Mouse (Mus musculus) forebrain, embryonic 12.5 days (tissue): ENCODE results near the gene Gm9045. TPM values are rescaled to one million over a fixed set of nuclear protein-coding genes. Genes with fewer than 3 reads are reported as not detected.

Source experiments
- polyA plus RNA-seq: library from polyadenylated mRNA; unstranded; fragments of >200 nt; fragmentation: Nextera tagmentation; extraction: Ambion mirVana; gene quantifications from 2 replicates; pipeline ENCODE4 v1.2.1, GENCODE M21; 2016

Gm9045 gene
- polyA plus RNA-seq, 1 experiment from 2014 or later = not detected

Other genes starting within 250 kb of the Gm9045 start
- gene Mdm1, start 196.0 kb downstream of the Gm9045 start, polyA plus RNA-seq = 62.2 and 63.8 TPM in 2 replicates
- gene Il22, start 132.9 kb downstream of the Gm9045 start, polyA plus RNA-seq = 0.17 TPM in 1 of 2 replicates, not detected in the other
- 0.09 and 0.10 TPM in 2 replicates for gene Gm32717, start 97.1 kb downstream of the Gm9045 start, polyA plus RNA-seq
- gene Gm32802, start 79.1 kb downstream of the Gm9045 start, polyA plus RNA-seq = 0.09 and 0.10 TPM in 2 replicates
- gene Iltifb, start 42.8 kb downstream of the Gm9045 start, polyA plus RNA-seq = not detected in 2 replicates
- not detected in 2 replicates for gene Gm9040, start 10.9 kb downstream of the Gm9045 start, polyA plus RNA-seq
- gene Gm9044, start 5.4 kb downstream of the Gm9045 start, polyA plus RNA-seq = not detected in 2 replicates
- not detected in 2 replicates for gene Gm9046, start 5.4 kb upstream of the Gm9045 start, polyA plus RNA-seq
- gene Gm9048, start 10.8 kb upstream of the Gm9045 start, polyA plus RNA-seq = not detected in 2 replicates
- 0.08 TPM in 1 of 2 replicates, not detected in the other for gene Gm9049, start 16.3 kb upstream of the Gm9045 start, polyA plus RNA-seq
- gene Ifng, start 103.2 kb upstream of the Gm9045 start, polyA plus RNA-seq = not detected in 2 replicates